Mouse (Mus musculus) myocyte (in vitro differentiated cells): ENCODE data around the gene Yipf2.

Experiments used
- POLR2A ChIP-seq: IDR thresholded peaks from one replicate; pipeline ENCODE4 v1.6.1; 2011; ENCODE audit warnings: low read depth, mild to moderate bottlenecking, control low read depth, moderate library complexity; ENCODE audit not compliant: insufficient read length
- USF1 ChIP-seq: IDR thresholded peaks from one replicate; pipeline ENCODE4 v1.6.1; 2011; ENCODE audit warnings: low read depth, mild to moderate bottlenecking, control low read depth, moderate library complexity

DNA sequence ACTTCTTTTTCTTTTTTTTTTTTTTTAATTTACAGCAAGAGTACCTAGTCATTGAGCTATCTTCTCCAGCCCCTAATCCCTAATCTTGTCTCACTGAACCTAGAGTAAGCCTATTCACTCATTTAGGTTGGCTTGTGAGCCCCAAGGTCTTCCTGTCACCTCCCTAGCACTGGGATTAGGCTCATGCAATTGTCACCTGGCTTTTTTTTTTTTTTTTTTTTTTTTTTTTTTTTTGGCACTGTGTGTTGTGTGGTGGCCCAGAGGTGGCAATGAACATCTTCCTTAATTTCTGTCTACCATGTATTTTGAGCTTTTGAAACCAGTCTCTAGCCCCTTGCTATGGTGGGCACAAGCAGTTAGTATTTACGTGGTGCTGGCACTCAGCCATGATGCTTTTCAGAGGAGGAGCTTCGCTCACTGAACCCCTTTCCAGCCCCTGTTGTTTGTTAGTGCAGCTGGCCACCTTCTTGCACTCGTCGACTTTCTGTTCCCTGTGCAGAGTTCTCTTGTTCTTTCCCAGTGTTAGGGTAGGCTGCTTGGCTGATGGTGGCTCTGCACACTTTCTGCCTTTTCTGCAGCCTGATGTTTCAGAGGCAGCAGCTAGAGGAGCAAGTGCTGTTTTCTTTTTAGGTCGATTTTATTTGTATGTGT lies 34.6 kb upstream of the Yipf2 start:
- TF ChIP-seq USF1 = no peak
- TF ChIP-seq POLR2A = no peak
